Mouse (Mus musculus) CD4-positive helper T cell, adult 2 months (primary cell): ENCODE measurements at regions not wholly inside any gene's neighbourhood (a gene's known extent, or its start where the extent isn't known, plus 50 kb on each side); places are given as distances from the start of the nearest gene placed in this dataset.

Experiments
- DNase-seq: peaks from one replicate; pipeline ENCODE4 v3.0.0-alpha.2; 2012; ENCODE audit warnings: low read depth, missing footprints, low spot score

- no peak for DNase-seq
Observed at GRCm38 (mm10) chr10:98650533-98650932, 263.7 kb upstream of the Atp2b1 start.

GRCm38 (mm10) chr10:98651127-98651526 is 263.1 kb upstream of the Atp2b1 start:
- DNase-seq: no peak

- DNase-seq: no peak
Observed at GRCm38 (mm10) chr10:98651599-98651998, 262.6 kb upstream of the Atp2b1 start.

GRCm38 (mm10) chr10:98652084-98652483 is 262.1 kb upstream of the Atp2b1 start:
- no peak for DNase-seq

- no peak for DNase-seq
Observed at GRCm38 (mm10) chr10:98660747-98661146, 253.5 kb upstream of the Atp2b1 start.

GRCm38 (mm10) chr10:98665936-98666505 is 248.2 kb upstream of the Atp2b1 start:
- no peak for DNase-seq

GRCm38 (mm10) chr10:98667728-98668127 is 246.5 kb upstream of the Atp2b1 start:
- no peak for DNase-seq

GRCm38 (mm10) chr10:98674131-98674530 is 240.1 kb upstream of the Atp2b1 start:
- DNase-seq: no peak

- no peak for DNase-seq
Observed at GRCm38 (mm10) chr10:98676907-98677306, 237.3 kb upstream of the Atp2b1 start.

GRCm38 (mm10) chr10:98678234-98678633 is 236.0 kb upstream of the Atp2b1 start:
- DNase-seq: no peak

- no peak for DNase-seq
Observed at GRCm38 (mm10) chr10:98682436-98682835, 231.8 kb upstream of the Atp2b1 start.

- peak; percentile 84 for DNase-seq
Observed at GRCm38 (mm10) chr10:98684195-98684594, 230.0 kb upstream of the Atp2b1 start.

GRCm38 (mm10) chr10:98684707-98685106 is 229.5 kb upstream of the Atp2b1 start:
- no peak for DNase-seq

GRCm38 (mm10) chr10:98685739-98686138 is 228.5 kb upstream of the Atp2b1 start:
- no peak for DNase-seq

- DNase-seq: no peak
Observed at GRCm38 (mm10) chr10:98686370-98686769, 227.8 kb upstream of the Atp2b1 start.

GRCm38 (mm10) chr10:98691816-98692215 is 222.4 kb upstream of the Atp2b1 start:
- DNase-seq: no peak

GRCm38 (mm10) chr10:98694690-98695370 is 219.4 kb upstream of the Atp2b1 start:
- no peak for DNase-seq

GRCm38 (mm10) chr10:98695371-98695725 is 218.9 kb upstream of the Atp2b1 start:
- DNase-seq: no peak

GRCm38 (mm10) chr10:98697866-98698265 is 216.3 kb upstream of the Atp2b1 start:
- no peak for DNase-seq

- DNase-seq: no peak
Observed at GRCm38 (mm10) chr10:98699579-98699978, 214.6 kb upstream of the Atp2b1 start.

GRCm38 (mm10) chr10:98700407-98700806 is 213.8 kb upstream of the Atp2b1 start:
- DNase-seq: no peak

GRCm38 (mm10) chr10:98701285-98701684 is 212.9 kb upstream of the Atp2b1 start:
- no peak for DNase-seq

- no peak for DNase-seq
Observed at GRCm38 (mm10) chr10:98702470-98703215, 211.6 kb upstream of the Atp2b1 start.
